ENCODE assay signal across 13 mouse cellular contexts in the genomic region with DNA sequence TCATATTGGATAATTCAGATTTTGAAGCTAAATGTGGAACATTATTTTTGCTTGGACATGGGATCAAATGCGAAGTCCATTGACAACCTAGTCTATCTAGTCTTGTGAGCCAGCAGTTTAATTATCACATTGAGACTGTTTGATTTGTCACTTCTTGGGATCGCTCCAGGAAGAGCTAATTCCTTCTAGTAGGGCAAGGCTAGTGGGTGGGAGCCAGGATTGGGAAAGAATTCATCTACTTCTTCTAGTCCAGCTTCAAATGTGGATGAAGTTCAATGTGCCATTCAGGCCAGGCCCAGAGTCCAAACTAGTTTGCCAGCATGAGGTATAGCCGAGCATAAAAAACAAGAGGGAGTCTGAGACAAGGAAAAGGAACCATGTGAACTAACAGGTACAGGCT.
DNase-seq lines count a peak whose midpoint lies in the region; ATAC-seq and TF ChIP-seq lines count a peak whose summit lies in the region.
"Had no signal": no experiment of that assay in that cellular context is flagged by ENCODE, and none has a peak within 500 bp of the region (broad histone marks: within the 10 kb centered on the region; RNA-seq: fewer than 3 reads in every experiment).

No protein-coding gene starts in this region.

- no peak for DNase-seq in forebrain, postnatal 0 days
- DNase-seq in kidney, postnatal 36 days: peak; percentile 11 to 44
- peak; percentile 77 for DNase-seq in Muller cell, postnatal 12 days (ENCODE audit: inconsistent ontology term)
- DNase-seq in brain, adult 2 months (ENCODE audit: low read depth, low spot score): peak; percentile 57
- no peak for DNase-seq in spleen, postnatal 14 days (ENCODE audit: low spot score in 2 of 2)
- DNase-seq: heart, adult 2 months; heart, postnatal 4 days; spleen, adult 18-20 months had no signal

- TF ChIP-seq CTCF in forebrain, postnatal 0 days (IDR thresholded peaks at IDR 0.05; ENCODE audit: low read depth): no peak

- no peaks in the 10 kb centered on the region for H3K36me3 ChIP-seq in forebrain, postnatal 0 days (ENCODE audit: insufficient read depth)
- no peaks in the 10 kb centered on the region for H3K36me3 ChIP-seq in forebrain, embryonic 13.5 days (ENCODE audit: poor library complexity, severe bottlenecking)
- no peaks in the 10 kb centered on the region for H3K36me3 ChIP-seq in kidney, embryonic 15.5 days
- H3K36me3 ChIP-seq in neural tube, embryonic 15.5 days: no peaks in the 10 kb centered on the region
- H3K36me3 ChIP-seq: limb, embryonic 12.5 days had no signal

- H3K9me3 ChIP-seq in forebrain, postnatal 0 days (ENCODE audit: low read length): no peaks in the 10 kb centered on the region
- H3K9me3 ChIP-seq in forebrain, embryonic 13.5 days (replicated peaks): no peaks in the 10 kb centered on the region
- no peaks in the 10 kb centered on the region for H3K9me3 ChIP-seq in kidney, embryonic 15.5 days (replicated peaks)
- H3K9me3 ChIP-seq in neural tube, embryonic 15.5 days (replicated peaks): no peaks in the 10 kb centered on the region
- H3K9me3 ChIP-seq: limb, embryonic 12.5 days had no signal

- H3K9ac ChIP-seq in forebrain, postnatal 0 days: no peak overlapping the region
- no peak overlapping the region for H3K9ac ChIP-seq in forebrain, embryonic 13.5 days
- no peak overlapping the region for H3K9ac ChIP-seq in kidney, embryonic 15.5 days
- no peak overlapping the region for H3K9ac ChIP-seq in neural tube, embryonic 15.5 days (replicated peaks)
- H3K9ac ChIP-seq: limb, embryonic 12.5 days had no signal

- H3K27ac ChIP-seq in forebrain, postnatal 0 days (ENCODE audit: low read depth, low read length): peak overlapping the region; percentile 29; the same call in 1 of the 2 replicates
- no peak overlapping the region; the same call in 1 of the 2 replicates for H3K27ac ChIP-seq in forebrain, embryonic 13.5 days
- no peak overlapping the region for H3K27ac ChIP-seq in kidney, embryonic 15.5 days
- no peak overlapping the region for H3K27ac ChIP-seq in neural tube, embryonic 15.5 days (replicated peaks)
- H3K27ac ChIP-seq: heart, adult 2 months; limb, embryonic 12.5 days had no signal

- no peaks in the 10 kb centered on the region; the same call in none of the 2 replicates for H3K4me1 ChIP-seq in forebrain, postnatal 0 days (ENCODE audit: insufficient read depth)
- peaks cover 24% of the 10 kb centered on the region for H3K4me1 ChIP-seq in forebrain, embryonic 13.5 days
- no peaks in the 10 kb centered on the region for H3K4me1 ChIP-seq in kidney, embryonic 15.5 days
- H3K4me1 ChIP-seq in neural tube, embryonic 15.5 days: peaks cover 12% of the 10 kb centered on the region; the same call in 1 of the 2 replicates

- H3K27me3 ChIP-seq in forebrain, postnatal 0 days (ENCODE audit: insufficient read depth, low read length): no peaks in the 10 kb centered on the region
- H3K27me3 ChIP-seq in forebrain, embryonic 13.5 days: no peaks in the 10 kb centered on the region
- no peaks in the 10 kb centered on the region for H3K27me3 ChIP-seq in kidney, embryonic 15.5 days
- no peaks in the 10 kb centered on the region for H3K27me3 ChIP-seq in neural tube, embryonic 15.5 days (replicated peaks)
- H3K27me3 ChIP-seq: limb, embryonic 12.5 days had no signal

- no peak overlapping the region for H3K4me2 ChIP-seq in forebrain, postnatal 0 days (ENCODE audit: low read depth)
- H3K4me2 ChIP-seq in forebrain, embryonic 13.5 days: no peak overlapping the region
- H3K4me2 ChIP-seq in kidney, embryonic 15.5 days: no peak overlapping the region
- H3K4me2 ChIP-seq in neural tube, embryonic 15.5 days: no peak overlapping the region
- H3K4me2 ChIP-seq: limb, embryonic 12.5 days; midbrain, embryonic 11.5 days had no signal

- WGBS in forebrain, postnatal 0 days: 65% methylated on average over 3 of the region's 3 CpGs
- WGBS in forebrain, embryonic 13.5 days: 85% methylated on average over 3 of the region's 3 CpGs
- 90% methylated on average over 3 of the region's 3 CpGs for WGBS in kidney, embryonic 15.5 days
- 85% methylated on average over 3 of the region's 3 CpGs for WGBS in neural tube, embryonic 15.5 days

- ATAC-seq in forebrain, postnatal 0 days: no peak
- ATAC-seq in forebrain, embryonic 13.5 days: no peak
- no peak for ATAC-seq in kidney, embryonic 15.5 days (replicated peaks; ENCODE audit: low FRiP score)
- no peak for ATAC-seq in neural tube, embryonic 15.5 days (ENCODE audit: low FRiP score)

- H3K4me3 ChIP-seq in forebrain, postnatal 0 days (ENCODE audit: low read depth, low read length): no peak overlapping the region
- no peak overlapping the region for H3K4me3 ChIP-seq in forebrain, embryonic 13.5 days
- H3K4me3 ChIP-seq in kidney, embryonic 15.5 days (replicated peaks): no peak overlapping the region
- no peak overlapping the region for H3K4me3 ChIP-seq in neural tube, embryonic 15.5 days (replicated peaks)
- H3K4me3 ChIP-seq: heart, adult 2 months; limb, embryonic 12.5 days had no signal

Comparison
In these comparisons a context has a peak if more than half of its experiments do, and no peak if none do; other contexts are left out.
1. DNase-seq: peak in kidney, postnatal 36 days (2 of 2), Muller cell, postnatal 12 days (single experiment) and brain, adult 2 months (single experiment); none in forebrain, postnatal 0 days (single experiment) and spleen, postnatal 14 days (0 of 2).